19 mouse cellular contexts compared by ENCODE assay signal in genomic region chr5:46073136-46073535, GRCm38 (mm10).
A peak's percentile ranks its signal among the peaks of the same experiment; 100 is the strongest.
DNase-seq lines count a peak whose midpoint lies in the region; ATAC-seq and TF ChIP-seq lines count a peak whose summit lies in the region.
"Had no signal": no experiment of that assay in that cellular context is flagged by ENCODE, and none has a peak within 500 bp of the region (broad histone marks: within the 10 kb centered on the region; RNA-seq: fewer than 3 reads in every experiment).

No protein-coding gene starts in this region.

- H3K9me3 ChIP-seq in heart, embryonic 10.5 days = no peaks in the 10 kb centered on the region
- no peaks in the 10 kb centered on the region for H3K9me3 ChIP-seq in lung, embryonic 14.5 days (ENCODE audit: low read depth, low read length)
- H3K9me3 ChIP-seq: forebrain, embryonic 13.5 days; hindbrain, embryonic 13.5 days; midbrain, embryonic 10.5 days had no signal

- TF ChIP-seq CTCF in heart, adult 2 months (IDR thresholded peaks at IDR 0.05) = no peak
- no peak for TF ChIP-seq CTCF in lung, embryonic 14.5 days (IDR thresholded peaks at IDR 0.05; ENCODE audit: low read depth)
- TF ChIP-seq CTCF in lung, adult 2 months (IDR thresholded peaks at IDR 0.05; ENCODE audit: insufficient read depth, low read length) = no peak

- intact Hi-C loops in heart, adult 2 months (cut with DNase I) = loop anchor here (5.0 kb wide), 1 partner anchor 216 kb away; the partner anchor contains the start of gene Lcorl
- intact Hi-C loops in heart, postnatal 10 days (cut with DNase I) = loop anchor here (5.0 kb wide), 1 partner anchor 146 kb away; no protein-coding TSS in a partner anchor

- no peak overlapping the region for H3K4me2 ChIP-seq in lung, embryonic 14.5 days
- H3K4me2 ChIP-seq: forebrain, embryonic 13.5 days; hindbrain, embryonic 13.5 days; liver, embryonic 11.5 days had no signal

- no peak for TF ChIP-seq EP300 in heart, adult 2 months (IDR thresholded peaks at IDR 0.05; ENCODE audit: insufficient read depth, low read depth, low read length)

- peak; percentile 58; the same call in 1 of the 2 replicates for ATAC-seq in lung, embryonic 14.5 days (ENCODE audit: insufficient read depth)
- ATAC-seq: forebrain, embryonic 13.5 days; Patski had no signal

- H3K9ac ChIP-seq in heart, adult 2 months (ENCODE audit: low read depth, low read length) = no peak overlapping the region
- no peak overlapping the region for H3K9ac ChIP-seq in lung, embryonic 14.5 days
- H3K9ac ChIP-seq: forebrain, embryonic 13.5 days; hindbrain, embryonic 13.5 days had no signal

- no peaks in the 10 kb centered on the region for H3K4me1 ChIP-seq in heart, adult 2 months (ENCODE audit: control insufficient read depth, insufficient read depth, low read length)
- no peaks in the 10 kb centered on the region for H3K4me1 ChIP-seq in heart, embryonic 10.5 days
- no peaks in the 10 kb centered on the region for H3K4me1 ChIP-seq in lung, embryonic 14.5 days (ENCODE audit: insufficient read depth)
- no peaks in the 10 kb centered on the region for H3K4me1 ChIP-seq in lung, adult 2 months (ENCODE audit: control insufficient read depth, insufficient read depth, low read length)
- H3K4me1 ChIP-seq: hindbrain, embryonic 13.5 days had no signal

- WGBS in heart, adult 2 months = 38% methylated on average over 4 of the region's 4 CpGs
- 68% methylated on average over 4 of the region's 4 CpGs for WGBS in heart, embryonic 10.5 days
- 69% methylated on average over 4 of the region's 4 CpGs for WGBS in lung, embryonic 14.5 days
- 48% methylated on average over 4 of the region's 4 CpGs for WGBS in lung, adult 2 months

- H3K36me3 ChIP-seq in heart, adult 2 months (ENCODE audit: control insufficient read depth, insufficient read depth, low read length) = no peaks in the 10 kb centered on the region
- H3K36me3 ChIP-seq in heart, embryonic 10.5 days = no peaks in the 10 kb centered on the region
- no peaks in the 10 kb centered on the region for H3K36me3 ChIP-seq in lung, embryonic 14.5 days (ENCODE audit: insufficient read depth)
- H3K36me3 ChIP-seq: hindbrain, embryonic 13.5 days; midbrain, embryonic 10.5 days had no signal

- H3K79me2 ChIP-seq in heart, adult 2 months (replicated peaks; ENCODE audit: control insufficient read depth, insufficient read depth, low read length) = no peaks in the 10 kb centered on the region

- peak in 1 of 2 experiments; percentile 5 for DNase-seq in heart, adult 2 months
- no peak for DNase-seq in heart, embryonic 10.5 days (ENCODE audit: low spot score)
- DNase-seq in lung, embryonic 14.5 days = peak; percentile 37
- DNase-seq in lung, adult 2 months = no peak
- DNase-seq in ZHBTc4 (ENCODE audit: low read depth, low spot score) = peak; percentile 20
- peak; percentile 15 to 17 for DNase-seq in heart, postnatal 10 days
- DNase-seq in neural tube, embryonic 10.5 days (ENCODE audit: extremely low spot score, low spot score) = no peak
- DNase-seq in cerebellum, postnatal 10 days = no peak
- DNase-seq: adrenal gland, postnatal 36 days; cerebellum, adult 9-11 months; gastrocnemius, postnatal 36 days; left cerebral cortex, postnatal 4 days; thymus, postnatal 25 days had no signal

- TF ChIP-seq POLR2A in heart, adult 2 months (IDR thresholded peaks at IDR 0.05; ENCODE audit: insufficient read depth, low read depth, low read length) = no peak
- TF ChIP-seq POLR2A in lung, adult 2 months (IDR thresholded peaks at IDR 0.05; ENCODE audit: borderline replicate concordance, extremely low read depth, low read depth, low read length) = no peak

- H3K27ac ChIP-seq in heart, adult 2 months = peak overlapping the region; percentile 37
- no peak overlapping the region for H3K27ac ChIP-seq in heart, embryonic 10.5 days
- H3K27ac ChIP-seq in lung, embryonic 14.5 days (ENCODE audit: low read depth) = no peak overlapping the region
- H3K27ac ChIP-seq: forebrain, embryonic 13.5 days; hindbrain, embryonic 13.5 days; midbrain, embryonic 10.5 days had no signal

- H3K4me3 ChIP-seq in heart, adult 2 months = no peak overlapping the region
- no peak overlapping the region for H3K4me3 ChIP-seq in heart, embryonic 10.5 days
- H3K4me3 ChIP-seq in lung, embryonic 14.5 days (ENCODE audit: low read depth, low read length) = no peak overlapping the region
- no peak overlapping the region for H3K4me3 ChIP-seq in lung, adult 2 months (replicated peaks; ENCODE audit: extremely low read depth, low read depth, low read length)
- H3K4me3 ChIP-seq: forebrain, embryonic 13.5 days; hindbrain, embryonic 13.5 days; midbrain, embryonic 10.5 days; myocyte had no signal

- no peaks in the 10 kb centered on the region for H3K27me3 ChIP-seq in heart, adult 2 months (ENCODE audit: control insufficient read depth, insufficient read depth, low read length)
- H3K27me3 ChIP-seq in heart, embryonic 10.5 days (ENCODE audit: insufficient read depth, poor library complexity, severe bottlenecking) = no peaks in the 10 kb centered on the region
- no peaks in the 10 kb centered on the region for H3K27me3 ChIP-seq in lung, embryonic 14.5 days (ENCODE audit: insufficient read depth, low read length)
- H3K27me3 ChIP-seq: forebrain, embryonic 13.5 days; hindbrain, embryonic 13.5 days; Patski had no signal

Comparison
In these comparisons a context has a peak if more than half of its experiments do, and no peak if none do; other contexts are left out.
1. DNase-seq: peak in lung, embryonic 14.5 days (single experiment), ZHBTc4 (single experiment) and heart, postnatal 10 days (2 of 2); none in heart, embryonic 10.5 days (single experiment), lung, adult 2 months (single experiment), neural tube, embryonic 10.5 days (single experiment) and cerebellum, postnatal 10 days (0 of 2).